Mouse (Mus musculus) heart, embryonic 16.5 days (tissue): ENCODE data around the gene Ptpn3. TPM values are rescaled to one million over a fixed set of nuclear protein-coding genes. Genes with fewer than 3 reads are reported as not detected.
A peak's percentile ranks its signal among the peaks of the same experiment; 100 is the strongest.

Experiments
- ATAC-seq: fragments of 200-750 bp; cut with Nextera tagmentation; replicated peaks from 2 replicates; pipeline ENCODE4 v1.8.0; 2017; ENCODE audit warnings: moderate number of reproducible peaks; ENCODE audit not compliant: insufficient read depth, low FRiP score; ENCODE audit errors: extremely low read depth
- H3K27ac ChIP-seq: fragments of 300-500 bp; sonication (generic); 2 replicates; pipeline ENCODE4 v1.5.1; 2014; ENCODE audit warnings: mild to moderate bottlenecking, low read length, control low read depth, moderate library complexity
- H3K27me3 ChIP-seq: fragments of 300-500 bp; sonication (generic); 2 replicates; pipeline ENCODE4 v1.6.1; 2014; ENCODE audit warnings: low read length, mixed read lengths; ENCODE audit not compliant: control insufficient read depth, insufficient read depth
- H3K36me3 ChIP-seq: fragments of 300-500 bp; sonication (generic); 2 replicates; pipeline ENCODE4 v1.6.1; 2014; ENCODE audit not compliant: control insufficient read depth, insufficient read depth
- H3K4me1 ChIP-seq: fragments of 300-500 bp; sonication (generic); 2 replicates; pipeline ENCODE4 v1.6.1; 2014; ENCODE audit warnings: low read length, mixed read lengths; ENCODE audit not compliant: control insufficient read depth, insufficient read depth
- H3K4me2 ChIP-seq: fragments of 300-500 bp; sonication (generic); 2 replicates; pipeline ENCODE4 v1.6.1; 2014; ENCODE audit warnings: low read depth, mild to moderate bottlenecking, control low read depth, low read length
- H3K4me3 ChIP-seq: fragments of 300-500 bp; sonication (generic); 2 replicates; pipeline ENCODE4 v1.5.1; 2014; ENCODE audit warnings: mild to moderate bottlenecking, control low read depth, low read length
- H3K9ac ChIP-seq: fragments of 300-500 bp; sonication (generic); 2 replicates; pipeline ENCODE4 v1.6.1; 2014; ENCODE audit warnings: low read length, control low read depth
- H3K9me3 ChIP-seq: fragments of 300-500 bp; sonication (generic); replicated peaks from 2 replicates; pipeline ENCODE4 v1.6.1; 2016; ENCODE audit warnings: low read length; ENCODE audit not compliant: control insufficient read depth
- WGBS: fragments of 180-500 bp; shearing (Covaris S2); extraction: QIAGEN DNeasy Blood & Tissue Kit; methylation state at CpG from one replicate; pipeline ENCODE4 v1.1.7; 2014; 5-methylcytosine and 5-hydroxymethylcytosine counted together
- polyA plus RNA-seq: library from polyadenylated mRNA; unstranded; fragments of >200 nt; fragmentation: Nextera tagmentation; extraction: Ambion mirVana; gene quantifications from 2 replicates; pipeline ENCODE4 v1.2.1, GENCODE M21; 2015

Gene Ptpn3
- polyA plus RNA-seq, 1 experiment from 2014 or later = 2.3 TPM

DNA sequence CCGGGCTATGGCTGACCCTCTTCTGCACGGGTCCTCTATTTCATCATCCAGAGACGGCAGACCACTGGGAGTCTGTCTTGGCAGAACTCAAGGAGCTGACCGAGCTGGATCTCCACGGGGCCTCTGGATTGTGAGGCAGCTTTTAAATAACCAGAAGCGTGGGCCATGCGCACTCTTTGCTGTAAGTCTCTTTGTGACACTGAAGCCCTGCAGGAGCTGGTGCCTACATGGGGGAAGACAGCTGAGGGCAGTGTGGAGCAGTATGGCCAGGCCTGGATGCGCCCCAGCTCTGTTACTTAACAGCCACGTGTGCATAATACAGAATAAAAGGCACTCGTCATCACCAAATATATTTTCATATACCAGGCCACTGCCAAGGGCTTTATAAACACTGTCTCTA, 60.7 kb downstream of the Ptpn3 start:
- Histone ChIP-seq H3K4me3 (no peak overlapping the region), H3K9me3 (no peaks in the 10 kb centered on the region), H3K4me2 (no peak overlapping the region), H3K9ac (no peak overlapping the region; the same call in 1 of the 2 replicates), H3K36me3 (no peaks in the 10 kb centered on the region), H3K27me3 (no peaks in the 10 kb centered on the region), H3K4me1 (peaks cover 17% of the 10 kb centered on the region), H3K27ac (no peak overlapping the region)
- ATAC-seq = no peak; the same call in 1 of the 2 replicates
- 73% methylated on average over 10 of the region's 10 CpGs for WGBS

DNA sequence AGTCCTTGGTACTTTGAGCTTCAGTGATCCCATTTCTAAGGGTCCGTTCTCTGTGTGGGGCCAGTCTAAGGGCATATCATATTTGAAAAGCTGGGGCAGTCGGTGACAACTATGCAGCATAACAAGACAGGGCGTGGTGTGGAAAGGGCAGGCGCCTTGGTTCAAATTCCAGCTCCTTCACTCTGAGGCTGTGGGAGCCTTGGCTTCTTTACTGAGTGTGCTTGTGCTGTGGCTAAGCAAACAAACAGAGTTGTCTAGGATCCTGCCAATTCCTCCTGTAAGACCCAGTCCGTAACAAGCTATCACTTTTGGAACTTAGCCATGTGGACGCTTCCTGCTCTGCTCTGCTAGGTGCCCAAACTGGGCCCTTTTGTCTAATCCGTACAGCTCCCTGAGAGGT, 61.5 kb downstream of the Ptpn3 start:
- Histone ChIP-seq H3K9ac (peak overlapping the region; percentile 13; the same call in 1 of the 2 replicates), H3K36me3 (no peaks in the 10 kb centered on the region), H3K4me1 (peaks cover 25% of the 10 kb centered on the region), H3K4me3 (no peak overlapping the region), H3K27me3 (no peaks in the 10 kb centered on the region), H3K9me3 (no peaks in the 10 kb centered on the region), H3K27ac (peak overlapping the region; percentile 37), H3K4me2 (peak overlapping the region; percentile 3; the same call in 1 of the 2 replicates)
- ATAC-seq = peak; percentile 18; the same call in 1 of the 2 replicates
- WGBS = 25% methylated on average over 7 of the region's 7 CpGs

DNA sequence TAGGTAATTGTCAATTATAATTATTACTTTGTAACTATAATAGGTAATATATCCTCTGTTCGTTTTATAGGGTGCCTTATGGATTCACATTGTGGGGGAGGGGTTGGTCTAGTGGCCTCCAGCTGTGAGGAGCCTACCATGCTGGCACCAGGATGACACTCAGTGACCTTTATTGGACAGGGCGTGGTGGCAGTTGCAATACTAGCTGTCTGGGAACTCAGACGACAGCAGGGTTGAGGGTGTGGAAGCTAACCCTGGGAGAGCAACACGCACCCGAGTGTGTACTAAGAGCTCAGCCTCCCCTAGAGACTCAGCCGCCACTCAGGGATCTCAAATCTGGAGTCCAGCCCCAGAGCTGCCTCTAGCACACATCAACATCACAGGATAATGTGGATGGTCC, 62.5 kb downstream of the Ptpn3 start:
- no peak overlapping the region for H3K4me3 ChIP-seq
- no peaks in the 10 kb centered on the region for H3K9me3 ChIP-seq
- no peaks in the 10 kb centered on the region for H3K27me3 ChIP-seq
- peaks cover 25% of the 10 kb centered on the region for H3K4me1 ChIP-seq
- no peak overlapping the region for H3K4me2 ChIP-seq
- H3K9ac ChIP-seq = no peak overlapping the region
- 72% methylated on average over 6 of the region's 6 CpGs for WGBS
- no peak for ATAC-seq
- no peak overlapping the region for H3K27ac ChIP-seq
- H3K36me3 ChIP-seq = no peaks in the 10 kb centered on the region

DNA sequence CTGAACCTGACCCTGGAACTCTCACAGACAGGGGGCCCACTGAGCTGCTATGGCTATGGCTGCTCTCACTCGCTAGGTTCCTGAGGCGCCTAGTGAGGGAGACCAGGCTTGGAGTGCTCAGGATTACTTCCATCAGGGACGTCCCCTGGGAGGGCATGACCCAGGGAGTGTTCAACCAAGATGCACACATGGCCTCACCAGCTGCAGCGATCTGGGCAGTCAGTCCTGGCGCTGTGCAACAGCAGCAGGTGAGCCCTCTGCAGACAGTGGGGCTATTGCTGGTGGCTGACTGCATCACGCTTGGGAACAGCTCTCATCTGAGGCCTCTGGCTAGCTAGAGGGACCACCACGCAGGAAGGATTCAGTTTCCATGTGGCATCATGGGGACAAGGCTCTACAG, 63.5 kb downstream of the Ptpn3 start:
- H3K4me1 ChIP-seq = peaks cover 22% of the 10 kb centered on the region
- H3K36me3 ChIP-seq = no peaks in the 10 kb centered on the region
- H3K9me3 ChIP-seq = no peaks in the 10 kb centered on the region
- no peaks in the 10 kb centered on the region for H3K27me3 ChIP-seq
- H3K27ac ChIP-seq = no peak overlapping the region
- H3K4me3 ChIP-seq = no peak overlapping the region
- no peak overlapping the region for H3K9ac ChIP-seq
- WGBS = 70% methylated on average over 7 of the region's 7 CpGs
- no peak for ATAC-seq
- no peak overlapping the region for H3K4me2 ChIP-seq

DNA sequence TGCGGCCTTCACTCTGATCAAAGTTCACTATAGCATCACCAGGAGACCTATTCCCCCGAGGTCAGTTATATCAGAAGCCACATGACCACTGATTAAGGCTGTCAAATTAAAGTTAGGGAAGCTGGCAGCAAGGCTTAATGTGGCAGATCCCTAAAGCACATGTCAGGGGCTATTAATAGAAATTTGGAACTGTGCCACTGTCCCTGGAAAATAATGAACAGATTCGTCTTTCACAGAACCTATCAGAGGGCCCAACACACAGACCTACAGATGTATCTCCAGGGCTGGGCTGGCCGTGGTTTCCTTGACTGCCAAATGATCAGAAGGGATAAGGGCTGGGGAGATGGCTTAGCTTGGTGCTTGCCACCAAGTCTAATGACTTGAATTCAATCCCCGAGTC, 65.1 kb downstream of the Ptpn3 start:
- no peak overlapping the region; the same call in 1 of the 2 replicates for H3K4me2 ChIP-seq
- H3K36me3 ChIP-seq = no peaks in the 10 kb centered on the region
- H3K4me3 ChIP-seq = no peak overlapping the region
- H3K27ac ChIP-seq = peak overlapping the region; percentile 82
- ATAC-seq = peak; percentile 52
- H3K4me1 ChIP-seq = peaks cover 22% of the 10 kb centered on the region
- H3K9me3 ChIP-seq = no peaks in the 10 kb centered on the region
- H3K9ac ChIP-seq = no peak overlapping the region
- 38% methylated on average over 5 of the region's 5 CpGs for WGBS
- no peaks in the 10 kb centered on the region for H3K27me3 ChIP-seq

DNA sequence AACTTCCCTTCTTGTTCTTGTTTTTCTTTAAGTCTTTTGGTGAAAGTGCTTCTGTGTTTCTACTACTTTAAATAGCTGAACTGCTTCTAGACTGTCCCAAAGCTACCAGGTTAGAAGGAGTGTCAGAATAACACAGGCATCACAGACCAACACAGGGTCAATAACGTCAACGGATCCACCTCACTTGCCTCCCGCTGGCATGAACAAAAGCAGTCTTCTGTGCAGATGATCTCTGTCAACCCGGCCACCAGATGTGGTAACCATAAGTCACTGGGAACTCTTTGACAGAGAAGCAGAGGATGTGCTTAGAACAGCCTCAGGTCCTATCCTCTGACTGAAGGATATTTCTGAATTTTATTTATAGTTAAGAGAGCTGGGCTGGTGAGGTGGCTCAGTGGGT, 65.9 kb downstream of the Ptpn3 start:
- 81% methylated on average over 4 of the region's 4 CpGs for WGBS

DNA sequence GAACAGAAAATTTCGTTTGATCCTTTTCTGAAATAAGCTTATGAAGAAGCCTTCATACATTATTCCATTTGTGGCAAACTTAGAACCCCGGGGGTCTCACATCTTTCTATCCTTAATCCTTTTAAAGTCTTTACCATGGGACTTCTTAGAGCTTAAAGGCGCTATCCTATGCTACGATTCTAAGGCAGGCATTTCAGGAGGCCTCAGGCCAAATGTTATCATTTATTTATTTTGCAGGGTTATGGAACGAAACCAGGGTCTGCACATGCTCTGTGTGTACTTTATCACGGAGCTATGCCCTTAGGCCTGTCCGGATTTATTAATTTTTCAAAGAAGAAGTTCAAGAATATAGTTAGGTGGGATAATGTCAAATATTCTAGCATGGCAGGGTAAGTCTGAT, 67.3 kb downstream of the Ptpn3 start:
- H3K9ac ChIP-seq = no peak overlapping the region
- no peaks in the 10 kb centered on the region for H3K36me3 ChIP-seq
- no peaks in the 10 kb centered on the region for H3K27me3 ChIP-seq
- ATAC-seq = no peak
- no peak overlapping the region for H3K27ac ChIP-seq
- WGBS = 83% methylated on average over 7 of the region's 7 CpGs
- H3K9me3 ChIP-seq = no peaks in the 10 kb centered on the region
- no peak overlapping the region for H3K4me2 ChIP-seq
- peaks cover 8% of the 10 kb centered on the region; the same call in 1 of the 2 replicates for H3K4me1 ChIP-seq
- H3K4me3 ChIP-seq = no peak overlapping the region

More for the DNA sequence above, 65.9 kb downstream of the Ptpn3 start:
- Histone ChIP-seq H3K27ac (peak overlapping the region; percentile 82), H3K9me3 (no peaks in the 10 kb centered on the region), H3K27me3 (no peaks in the 10 kb centered on the region), H3K36me3 (no peaks in the 10 kb centered on the region), H3K4me3 (no peak overlapping the region), H3K4me1 (peaks cover 21% of the 10 kb centered on the region), H3K9ac (no peak overlapping the region), H3K4me2 (no peak overlapping the region)
- ATAC-seq = no peak

DNA sequence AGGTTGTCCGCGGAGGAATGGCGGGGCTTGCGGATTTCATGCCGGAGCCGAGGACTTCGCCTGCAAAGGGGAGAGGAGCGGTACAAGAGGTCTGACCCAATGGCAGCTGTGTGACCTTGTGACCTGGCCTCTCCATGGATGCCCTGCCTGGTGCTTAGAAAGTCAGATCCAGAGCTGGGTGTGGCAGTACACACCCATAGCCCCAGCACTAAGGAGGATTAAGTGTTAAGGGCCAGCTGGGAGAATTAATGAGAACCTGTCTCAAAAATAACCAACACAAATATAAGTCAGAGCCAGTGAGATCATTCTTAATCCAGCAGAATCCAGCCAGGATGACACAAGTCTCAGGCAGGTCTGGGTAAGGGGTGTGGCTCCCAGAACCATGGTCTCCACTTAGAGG, 69.2 kb downstream of the Ptpn3 start:
- Histone ChIP-seq H3K9ac (no peak overlapping the region), H3K9me3 (no peaks in the 10 kb centered on the region), H3K4me3 (no peak overlapping the region), H3K36me3 (no peaks in the 10 kb centered on the region), H3K4me2 (no peak overlapping the region), H3K27me3 (no peaks in the 10 kb centered on the region), H3K27ac (no peak overlapping the region), H3K4me1 (peaks cover 10% of the 10 kb centered on the region; the same call in 1 of the 2 replicates)
- ATAC-seq = no peak
- WGBS = 89% methylated on average over 8 of the region's 8 CpGs

DNA sequence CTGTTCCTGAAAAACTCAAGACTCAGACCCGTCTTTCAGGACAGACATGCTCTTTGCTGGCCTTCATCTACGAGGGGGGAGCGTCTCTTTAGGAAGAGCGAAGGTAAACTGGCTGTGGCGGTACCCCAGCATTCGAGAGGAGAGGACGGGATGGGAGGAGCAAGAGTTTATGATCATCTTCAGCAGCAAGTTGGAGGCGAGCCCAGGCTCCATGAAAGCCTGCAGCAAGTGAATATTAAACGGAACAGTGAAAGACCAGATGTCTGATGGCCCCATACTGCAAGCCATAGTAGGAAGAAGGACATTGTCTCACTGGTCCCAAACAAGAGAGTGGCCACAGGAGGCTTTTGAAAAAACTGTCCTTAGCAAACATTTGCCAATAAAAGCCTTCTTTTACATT, 70.3 kb downstream of the Ptpn3 start:
- no peak for ATAC-seq
- no peaks in the 10 kb centered on the region for H3K9me3 ChIP-seq

More for the DNA sequence above, 70.3 kb downstream of the Ptpn3 start:
- Histone ChIP-seq H3K4me3 (no peak overlapping the region), H3K27ac (no peak overlapping the region), H3K36me3 (no peaks in the 10 kb centered on the region), H3K4me2 (no peak overlapping the region), H3K4me1 (peaks cover 10% of the 10 kb centered on the region; the same call in 1 of the 2 replicates), H3K27me3 (no peaks in the 10 kb centered on the region), H3K9ac (no peak overlapping the region)
- WGBS = 82% methylated on average over 9 of the region's 9 CpGs
